Mouse (Mus musculus) heart, postnatal 0 days (tissue): Measurements from ENCODE around the gene Tnfrsf13c. TPM values are rescaled to one million over a fixed set of nuclear protein-coding genes. Genes with fewer than 3 reads are reported as not detected.

Source experiments
- ATAC-seq: fragments of 200-750 bp; cut with Nextera tagmentation; 2 replicates; pipeline ENCODE4 v1.8.0; 2017; ENCODE audit warnings: low read depth, moderate number of reproducible peaks, moderate library complexity; ENCODE audit not compliant: insufficient read depth
- DNase-seq: peaks from one replicate; pipeline ENCODE4 v3.0.0-alpha.2; 2016; ENCODE audit warnings: low spot score
- H3K27ac ChIP-seq: fragments of 300-500 bp; sonication (generic); 2 replicates; pipeline ENCODE4 v1.5.1; 2014; ENCODE audit warnings: low read depth, mild to moderate bottlenecking
- H3K27me3 ChIP-seq: fragments of 300-500 bp; sonication (generic); 2 replicates; pipeline ENCODE4 v1.6.1; 2014; ENCODE audit warnings: low read length, mixed read lengths; ENCODE audit not compliant: control insufficient read depth, insufficient read depth
- H3K36me3 ChIP-seq: fragments of 300-500 bp; sonication (generic); replicated peaks from 2 replicates; pipeline ENCODE4 v1.6.1; 2014; ENCODE audit warnings: low read length, mixed read lengths; ENCODE audit not compliant: control insufficient read depth, insufficient read depth
- H3K4me1 ChIP-seq: fragments of 300-500 bp; sonication (generic); 2 replicates; pipeline ENCODE4 v1.6.1; 2014; ENCODE audit warnings: antibody characterized with exemption; ENCODE audit not compliant: control insufficient read depth, insufficient read depth
- H3K4me2 ChIP-seq: fragments of 300-500 bp; sonication (generic); 2 replicates; pipeline ENCODE4 v1.6.1; 2014; ENCODE audit warnings: low read depth, mild to moderate bottlenecking, low read length, moderate library complexity
- H3K4me3 ChIP-seq: fragments of 300-500 bp; sonication (generic); 2 replicates; pipeline ENCODE4 v1.5.1; 2014; ENCODE audit warnings: low read depth, low read length
- H3K9ac ChIP-seq: fragments of 300-500 bp; sonication (generic); replicated peaks from 2 replicates; pipeline ENCODE4 v1.6.1; 2014; ENCODE audit warnings: low read depth, low read length, mixed read lengths
- H3K9me3 ChIP-seq: fragments of 300-500 bp; sonication (generic); replicated peaks from 2 replicates; pipeline ENCODE4 v1.6.1; 2016; ENCODE audit warnings: low read length; ENCODE audit not compliant: control insufficient read depth
- CTCF ChIP-seq: IDR thresholded peaks from 2 replicates; pipeline ENCODE4 v1.5.1; 2016; ENCODE audit warnings: antibody characterized with exemption, control low read depth, low read depth
- EP300 ChIP-seq: IDR thresholded peaks from 2 replicates; pipeline ENCODE4 v1.6.1; 2016; ENCODE audit warnings: antibody characterized with exemption, low read depth
- WGBS: fragments of 180-500 bp; shearing (Covaris S2); extraction: QIAGEN DNeasy Blood & Tissue Kit; methylation state at CpG from one replicate; pipeline ENCODE4 v1.1.7; 2014; 5-methylcytosine and 5-hydroxymethylcytosine counted together
- polyA plus RNA-seq: library from polyadenylated mRNA; unstranded; fragments of >200 nt; fragmentation: Nextera tagmentation; extraction: Ambion mirVana; gene quantifications from 2 replicates; pipeline ENCODE4 v1.2.1, GENCODE M21; 2015
- total RNA-seq: library from RNA; depleted of rRNA; stranded (reverse); fragments of >200 nt; gene quantifications from 2 replicates; pipeline ENCODE4 v1.2.3, GENCODE M21; 2014; ENCODE audit warnings: low replicate concordance

Tnfrsf13c gene
- total and polyA plus RNA-seq, 2 experiments from 2014 or later: 1.5 TPM; not detected in 1

DNA sequence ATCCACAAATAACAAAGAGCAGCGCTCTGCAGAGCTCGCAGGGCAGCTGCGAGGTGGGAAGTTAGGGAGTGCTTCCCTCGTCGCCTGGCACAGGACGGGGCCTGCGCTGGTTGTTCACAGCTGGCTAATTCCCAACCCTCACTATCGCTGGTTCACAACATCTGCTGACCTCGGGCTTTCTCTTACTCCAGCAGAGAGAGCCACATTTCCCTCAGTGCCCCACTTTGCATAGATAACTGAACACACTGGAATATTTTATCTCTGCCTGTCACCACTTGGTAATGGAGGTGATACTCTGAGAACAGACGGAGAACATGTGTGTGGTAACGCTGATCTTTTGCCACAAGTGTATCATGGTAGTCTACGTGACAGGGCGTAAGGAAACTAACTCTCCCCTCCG is 38.0 kb downstream of the Tnfrsf13c start:
- DNase-seq (peak; percentile 83), ATAC-seq (peak; percentile 86)
- TF ChIP-seq EP300 (peak; percentile 87), CTCF (no peak)
- 22% methylated on average over 14 of the region's 14 CpGs for WGBS
- Histone ChIP-seq H3K36me3 (peaks cover 56% of the 10 kb centered on the region), H3K4me3 (no peak overlapping the region), H3K27ac (peak overlapping the region; percentile 39), H3K27me3 (no peaks in the 10 kb centered on the region), H3K9ac (no peak overlapping the region), H3K9me3 (peaks cover 5% of the 10 kb centered on the region; the same call in 1 of the 2 replicates), H3K4me2 (no peak overlapping the region), H3K4me1 (peaks cover 28% of the 10 kb centered on the region)

DNA sequence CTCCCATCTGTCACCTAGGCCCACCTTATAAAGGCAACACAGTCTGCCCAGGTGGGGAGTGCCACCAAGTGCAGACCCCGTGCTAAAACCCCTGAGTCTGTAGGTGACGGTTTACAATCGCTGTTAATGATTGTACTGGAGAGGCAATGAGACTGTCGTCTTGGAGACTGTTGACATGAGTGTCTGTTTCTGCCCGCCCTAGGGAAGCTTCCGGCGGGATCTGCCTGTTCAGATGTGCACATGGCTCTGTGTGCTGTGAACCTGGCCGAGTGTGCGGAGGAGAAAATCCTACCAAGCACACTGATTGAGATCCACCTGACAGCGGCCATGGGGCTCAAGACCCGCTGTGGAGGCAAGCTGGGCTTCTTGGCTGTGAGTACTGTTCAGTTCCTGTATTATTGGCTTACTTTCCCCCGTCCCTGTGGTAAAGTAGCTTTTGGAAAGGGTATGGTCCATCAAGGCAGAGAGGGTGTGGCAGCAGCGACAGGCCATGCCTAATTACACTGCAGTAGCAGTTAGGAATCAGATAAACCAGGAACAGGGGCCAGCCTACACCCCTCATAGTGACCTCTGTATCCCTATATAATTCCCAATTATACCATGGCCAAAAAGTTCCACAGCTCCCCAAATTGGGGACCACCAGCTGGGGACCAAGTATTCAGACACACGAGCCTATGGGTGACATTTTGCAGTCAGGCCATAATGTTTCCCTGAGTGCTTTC is 38.9 kb downstream of the Tnfrsf13c start:
- 87% methylated on average over 14 of the region's 14 CpGs for WGBS

GRCm38 (mm10) chr15:82184656-82185055 is 39.5 kb downstream of the Tnfrsf13c start:
- no peaks in the 10 kb centered on the region for H3K27me3 ChIP-seq
- H3K9me3 ChIP-seq: peaks cover 5% of the 10 kb centered on the region; the same call in 1 of the 2 replicates
- peaks cover 34% of the 10 kb centered on the region for H3K4me1 ChIP-seq
- WGBS: 82% methylated on average over 10 of the region's 10 CpGs
- no peak overlapping the region for H3K27ac ChIP-seq
- TF ChIP-seq EP300: no peak
- no peak for TF ChIP-seq CTCF
- no peak overlapping the region for H3K4me2 ChIP-seq
- ATAC-seq: no peak
- no peak overlapping the region for H3K4me3 ChIP-seq
- no peak for DNase-seq
- H3K36me3 ChIP-seq: peaks cover 57% of the 10 kb centered on the region
- no peak overlapping the region for H3K9ac ChIP-seq

More for the DNA sequence above, 38.9 kb downstream of the Tnfrsf13c start:
- Histone ChIP-seq H3K27me3 (no peaks in the 10 kb centered on the region), H3K9ac (no peak overlapping the region), H3K4me1 (peaks cover 34% of the 10 kb centered on the region), H3K36me3 (peaks cover 53% of the 10 kb centered on the region), H3K9me3 (peaks cover 5% of the 10 kb centered on the region; the same call in 1 of the 2 replicates), H3K4me3 (no peak overlapping the region), H3K27ac (peak overlapping the region; percentile 39), H3K4me2 (no peak overlapping the region)
- ATAC-seq: no peak
- no peak for TF ChIP-seq CTCF
- TF ChIP-seq EP300: no peak
- no peak for DNase-seq

GRCm38 (mm10) chr15:82184183-82184582 is 40.0 kb downstream of the Tnfrsf13c start:
- 39% methylated on average over 7 of the region's 7 CpGs for WGBS
- Histone ChIP-seq H3K9me3 (peaks cover 5% of the 10 kb centered on the region; the same call in 1 of the 2 replicates), H3K27ac (no peak overlapping the region), H3K9ac (0 out of 2 replicates have a peak overlapping the region, but pooled peaks have one; percentile 0), H3K4me1 (peaks cover 34% of the 10 kb centered on the region), H3K36me3 (peaks cover 59% of the 10 kb centered on the region), H3K4me3 (no peak overlapping the region), H3K4me2 (no peak overlapping the region), H3K27me3 (no peaks in the 10 kb centered on the region)
- DNase-seq (no peak), ATAC-seq (peak; percentile 34)
- TF ChIP-seq CTCF (no peak), EP300 (no peak)

- peaks cover 5% of the 10 kb centered on the region; the same call in 1 of the 2 replicates for H3K9me3 ChIP-seq
- H3K4me1 ChIP-seq: peaks cover 34% of the 10 kb centered on the region
- H3K27me3 ChIP-seq: no peaks in the 10 kb centered on the region
- peaks cover 65% of the 10 kb centered on the region for H3K36me3 ChIP-seq
- no peak overlapping the region for H3K4me3 ChIP-seq
- DNase-seq (no peak), ATAC-seq (no peak)
- H3K27ac ChIP-seq: no peak overlapping the region
- TF ChIP-seq EP300 (no peak), CTCF (no peak)
- H3K9ac ChIP-seq: 0 out of 2 replicates have a peak overlapping the region, but pooled peaks have one; percentile 0
- H3K4me2 ChIP-seq: no peak overlapping the region
- WGBS: 80% methylated on average over 10 of the region's 10 CpGs
Observed at GRCm38 (mm10) chr15:82183596-82183995, 40.6 kb downstream of the Tnfrsf13c start.
